10 mouse cellular contexts compared by ENCODE assay signal in the genomic region with DNA sequence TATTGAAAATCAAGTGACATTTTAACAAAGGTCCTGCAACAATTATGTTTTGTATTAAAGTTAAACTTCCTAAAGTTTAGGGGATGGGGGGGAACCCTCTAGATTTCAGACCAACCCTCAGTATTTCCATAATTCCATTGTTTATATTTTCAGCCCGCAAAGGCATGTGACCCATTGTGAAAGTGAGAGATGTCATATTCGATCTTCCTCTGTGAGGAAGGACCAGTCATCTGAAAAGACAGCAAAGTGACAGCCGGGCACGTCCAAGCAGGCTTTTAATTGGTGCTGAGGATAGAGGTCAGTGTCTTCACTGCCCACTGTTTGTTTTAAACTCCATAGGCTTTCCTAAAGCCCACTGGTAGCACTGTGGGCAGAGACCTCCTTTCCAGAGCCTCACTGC. TPM values are rescaled to one million over a fixed set of nuclear protein-coding genes. Genes with fewer than 3 reads are reported as not detected.
DNase-seq lines count a peak whose midpoint lies in the region; ATAC-seq and TF ChIP-seq lines count a peak whose summit lies in the region.
"Not testable (repeated sequence)": the region's sequence is repeated elsewhere in the genome, so short reads cannot be mapped to it uniquely, and the experiment has no call there.
"Had no signal": no experiment of that assay in that cellular context is flagged by ENCODE, and none has a peak within 500 bp of the region (broad histone marks: within the 10 kb centered on the region; RNA-seq: fewer than 3 reads in every experiment).

No protein-coding gene starts in this region.

- not testable (repeated sequence) for H3K27ac ChIP-seq in embryonic facial prominence, embryonic 14.5 days (replicated peaks; ENCODE audit: low read depth, low read length); lung, postnatal 0 days (ENCODE audit: low read length); midbrain, embryonic 11.5 days (ENCODE audit: low read depth, low read length)

- peak; percentile 5 for DNase-seq in MN1 (ENCODE audit: low spot score)
- DNase-seq in Muller cell, postnatal 12 days (ENCODE audit: inconsistent ontology term), result peak; percentile 41
- DNase-seq in embryonic facial prominence, embryonic 14.5 days (ENCODE audit: low spot score), result peak; percentile 4
- peak; percentile 3 for DNase-seq in lung, postnatal 0 days (ENCODE audit: low spot score)
- peak; percentile 45 for DNase-seq in midbrain, embryonic 11.5 days (ENCODE audit: low spot score, missing footprints)
- DNase-seq in retina, embryonic 14.5 days (ENCODE audit: low spot score), result peak; percentile 80
- DNase-seq in retina, postnatal 1 day, result peak; percentile 90

- H3K4me1 ChIP-seq in embryonic facial prominence, embryonic 14.5 days (ENCODE audit: control insufficient read depth, insufficient read depth, low read length); lung, postnatal 0 days (ENCODE audit: insufficient read depth, low read depth, low read length); midbrain, embryonic 11.5 days (ENCODE audit: control insufficient read depth, insufficient read depth, low read length): not testable (repeated sequence)

- TF ChIP-seq EP300 in lung, postnatal 0 days (IDR thresholded peaks at IDR 0.05), result not testable (repeated sequence)

- not testable (repeated sequence) for H3K36me3 ChIP-seq in embryonic facial prominence, embryonic 14.5 days (ENCODE audit: control insufficient read depth, insufficient read depth, low read length); lung, postnatal 0 days (ENCODE audit: insufficient read depth, low read length); midbrain, embryonic 11.5 days (ENCODE audit: control insufficient read depth, insufficient read depth, low read length)

- H3K27me3 ChIP-seq in embryonic facial prominence, embryonic 14.5 days (replicated peaks; ENCODE audit: control insufficient read depth, insufficient read depth, low read length); lung, postnatal 0 days (replicated peaks; ENCODE audit: insufficient read depth, low read length); midbrain, embryonic 11.5 days (ENCODE audit: control insufficient read depth, insufficient read depth, low read length): not testable (repeated sequence)

- not testable (repeated sequence) for H3K9me3 ChIP-seq in embryonic facial prominence, embryonic 14.5 days (ENCODE audit: control insufficient read depth, low read length); lung, postnatal 0 days (ENCODE audit: low read length); midbrain, embryonic 11.5 days (ENCODE audit: control insufficient read depth, low read length)

- not testable (repeated sequence) for H3K4me2 ChIP-seq in embryonic facial prominence, embryonic 14.5 days (ENCODE audit: low read depth, low read length); lung, postnatal 0 days (replicated peaks; ENCODE audit: low read depth, low read length); midbrain, embryonic 11.5 days

- ATAC-seq in embryonic facial prominence, embryonic 14.5 days (ENCODE audit: low read depth); lung, postnatal 0 days; midbrain, embryonic 11.5 days (ENCODE audit: low FRiP score): not testable (repeated sequence)

- WGBS in embryonic facial prominence, embryonic 14.5 days, result 72% methylated on average over 4 of the region's 4 CpGs
- 40% methylated on average over 4 of the region's 4 CpGs for WGBS in lung, postnatal 0 days
- WGBS in midbrain, embryonic 11.5 days, result 73% methylated on average over 4 of the region's 4 CpGs

- not testable (repeated sequence) for H3K9ac ChIP-seq in embryonic facial prominence, embryonic 14.5 days (ENCODE audit: low read depth, low read length); lung, postnatal 0 days (replicated peaks; ENCODE audit: low read depth); midbrain, embryonic 11.5 days (ENCODE audit: low read length)

- TF ChIP-seq CTCF in lung, postnatal 0 days (IDR thresholded peaks at IDR 0.05), result not testable (repeated sequence)

- H3K4me3 ChIP-seq in embryonic facial prominence, embryonic 14.5 days (ENCODE audit: low read depth, low read length); lung, postnatal 0 days (ENCODE audit: low read depth, low read length); midbrain, embryonic 11.5 days (ENCODE audit: low read depth, low read length): not testable (repeated sequence)

RNA-seq across cellular contexts. Expression of a gene that starts 22.8 kb away (rescaled TPM):
- 0.43 and 0.70 TPM in 2 replicates for polyA plus RNA-seq in embryonic facial prominence, embryonic 14.5 days (2014; fragmentation: Nextera tagmentation; extraction: Ambion mirVana)
- 0.40 and 0.67 TPM in 2 replicates for polyA plus RNA-seq in lung, postnatal 0 days (2015; fragmentation: Nextera tagmentation; extraction: Ambion mirVana)
- not detected in 2 replicates for polyA plus RNA-seq in midbrain, embryonic 11.5 days (2014; fragmentation: Nextera tagmentation; extraction: Ambion mirVana)
- polyA plus RNA-seq: adrenal gland, adult 2 months; G1E; Patski had no signal

RNA-seq across cellular contexts. Expression of a gene that starts 26.0 kb away (rescaled TPM):
- 254 and 264 TPM in 2 replicates for polyA plus RNA-seq in embryonic facial prominence, embryonic 14.5 days (2014; fragmentation: Nextera tagmentation; extraction: Ambion mirVana)
- 185 and 188 TPM in 2 replicates for polyA plus RNA-seq in lung, postnatal 0 days (2015; fragmentation: Nextera tagmentation; extraction: Ambion mirVana)
- polyA plus RNA-seq in midbrain, embryonic 11.5 days (2014; fragmentation: Nextera tagmentation; extraction: Ambion mirVana), result 302 and 308 TPM in 2 replicates

Comparison
In these comparisons a context has a peak if more than half of its experiments do, and no peak if none do; other contexts are left out.
1. DNase-seq: peak in every context shown above with its lines; median percentile 90 in retina, postnatal 1 day; 80 in retina, embryonic 14.5 days; 45 in midbrain, embryonic 11.5 days; 41 in Muller cell, postnatal 12 days; 5 in MN1; 4 in embryonic facial prominence, embryonic 14.5 days; 3 in lung, postnatal 0 days.